Mouse (Mus musculus) heart, postnatal 0 days (tissue): Measurements from ENCODE around the gene Gabarap.

Experiments
- CTCF ChIP-seq: IDR thresholded peaks from 2 replicates; pipeline ENCODE4 v1.5.1; 2016; ENCODE audit warnings: antibody characterized with exemption, control low read depth, low read depth
- EP300 ChIP-seq: IDR thresholded peaks from 2 replicates; pipeline ENCODE4 v1.6.1; 2016; ENCODE audit warnings: antibody characterized with exemption, low read depth

DNA sequence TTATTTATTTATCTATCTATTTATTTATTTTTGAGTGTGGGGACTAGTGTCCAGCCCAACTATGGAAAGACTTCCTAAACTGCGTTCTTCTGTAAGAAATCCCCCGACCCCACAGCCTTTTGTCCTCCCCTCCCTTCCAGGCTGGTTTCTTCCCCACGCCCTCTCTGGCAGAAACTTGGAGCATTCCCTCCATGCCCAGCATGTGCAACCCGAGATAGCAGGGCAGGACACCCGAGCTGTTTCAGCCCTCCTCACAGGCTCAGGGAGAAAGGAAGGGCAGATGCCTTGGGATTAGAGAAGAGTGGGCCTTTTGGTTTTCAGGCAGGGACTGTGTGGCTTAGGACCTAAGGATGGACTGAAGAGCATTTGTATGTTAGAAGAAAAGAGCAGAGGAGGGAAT, 8.1 kb upstream of the Gabarap start:
- TF ChIP-seq EP300 (no peak), CTCF (no peak)
